Mouse (Mus musculus) heart, embryonic 10.5 days (tissue): ENCODE data around the gene Hyal3. TPM values are rescaled to one million over a fixed set of nuclear protein-coding genes. Genes with fewer than 3 reads are reported as not detected.

ENCODE experiments used
- DNase-seq: peaks from one replicate; pipeline ENCODE4 v3.0.0-alpha.2; 2017; ENCODE audit warnings: low spot score
- H3K27ac ChIP-seq: fragments of 300-500 bp; sonication (generic); 2 replicates; pipeline ENCODE4 v1.5.1; 2016; ENCODE audit warnings: mild to moderate bottlenecking
- H3K27me3 ChIP-seq: fragments of 300-500 bp; sonication (generic); 2 replicates; pipeline ENCODE4 v1.6.1; 2016; ENCODE audit warnings: mild to moderate bottlenecking; ENCODE audit not compliant: poor library complexity, insufficient read depth, severe bottlenecking
- H3K36me3 ChIP-seq: fragments of 300-500 bp; sonication (generic); 2 replicates; pipeline ENCODE4 v1.6.1; 2016; ENCODE audit warnings: mild to moderate bottlenecking, moderate library complexity
- H3K4me1 ChIP-seq: fragments of 300-500 bp; sonication (generic); 2 replicates; pipeline ENCODE4 v1.6.1; 2016; ENCODE audit warnings: mild to moderate bottlenecking
- H3K4me3 ChIP-seq: fragments of 300-500 bp; sonication (generic); 2 replicates; pipeline ENCODE4 v1.5.1; 2016; ENCODE audit warnings: mild to moderate bottlenecking, moderate library complexity
- H3K9me3 ChIP-seq: fragments of 300-500 bp; sonication (generic); 2 replicates; pipeline ENCODE4 v1.6.1; 2016; ENCODE audit warnings: mild to moderate bottlenecking, moderate library complexity
- WGBS: fragments of 180-500 bp; shearing (Covaris S2); methylation state at CpG from one replicate; pipeline ENCODE4 v1.1.7; 2016; 5-methylcytosine and 5-hydroxymethylcytosine counted together
- polyA plus RNA-seq: library from polyadenylated mRNA; unstranded; fragments of >200 nt; fragmentation: Nextera tagmentation; extraction: Ambion mirVana; gene quantifications from 2 replicates; pipeline ENCODE4 v1.2.1, GENCODE M21; 2016

Hyal3 gene
- polyA plus RNA-seq, 1 experiment from 2014 or later, result 0.36 TPM

DNA sequence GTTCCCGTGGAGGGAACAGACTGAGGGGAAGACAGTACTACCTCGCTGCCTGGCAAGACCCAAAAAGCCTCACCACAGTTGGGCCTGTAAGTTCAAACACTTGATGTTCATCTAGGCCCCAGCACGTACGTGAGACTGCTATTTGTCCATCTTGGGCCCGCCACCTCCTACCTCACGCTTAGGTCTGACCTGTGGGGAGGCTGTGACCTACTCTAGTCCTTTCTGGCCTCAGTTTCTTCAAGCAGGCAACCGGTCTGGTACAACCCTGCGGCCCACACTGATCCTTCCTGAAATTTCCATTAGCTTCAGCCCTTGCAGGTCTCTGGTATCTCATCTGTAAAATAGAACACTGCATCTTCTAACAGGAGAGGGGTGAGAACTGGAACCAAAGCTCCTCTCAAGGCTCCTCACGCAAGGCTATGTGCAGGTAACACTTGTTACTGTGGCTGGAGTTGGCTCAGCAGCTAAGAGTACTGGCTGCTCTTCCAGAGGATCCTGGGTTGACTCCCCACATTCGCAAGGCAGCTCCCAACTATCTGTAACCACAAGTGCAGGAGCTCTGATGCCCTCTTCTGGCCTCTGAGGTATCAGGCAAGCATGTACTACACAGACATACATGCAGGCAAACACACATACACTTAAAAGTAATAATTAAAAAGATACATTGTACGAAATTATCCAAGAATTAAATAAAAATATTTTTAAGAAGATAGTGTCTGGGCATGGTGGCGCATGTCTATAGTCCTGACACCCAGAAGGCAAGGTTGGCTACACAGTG is 44.9 kb downstream of the Hyal3 start:
- Histone ChIP-seq H3K9me3 (no peaks in the 10 kb centered on the region), H3K36me3 (peaks cover 57% of the 10 kb centered on the region), H3K4me1 (peaks cover 72% of the 10 kb centered on the region), H3K27ac (peak overlapping the region; percentile 90), H3K27me3 (no peaks in the 10 kb centered on the region), H3K4me3 (no peak overlapping the region)
- DNase-seq, result no peak
- WGBS, result 85% methylated on average over 12 of the region's 12 CpGs

DNA sequence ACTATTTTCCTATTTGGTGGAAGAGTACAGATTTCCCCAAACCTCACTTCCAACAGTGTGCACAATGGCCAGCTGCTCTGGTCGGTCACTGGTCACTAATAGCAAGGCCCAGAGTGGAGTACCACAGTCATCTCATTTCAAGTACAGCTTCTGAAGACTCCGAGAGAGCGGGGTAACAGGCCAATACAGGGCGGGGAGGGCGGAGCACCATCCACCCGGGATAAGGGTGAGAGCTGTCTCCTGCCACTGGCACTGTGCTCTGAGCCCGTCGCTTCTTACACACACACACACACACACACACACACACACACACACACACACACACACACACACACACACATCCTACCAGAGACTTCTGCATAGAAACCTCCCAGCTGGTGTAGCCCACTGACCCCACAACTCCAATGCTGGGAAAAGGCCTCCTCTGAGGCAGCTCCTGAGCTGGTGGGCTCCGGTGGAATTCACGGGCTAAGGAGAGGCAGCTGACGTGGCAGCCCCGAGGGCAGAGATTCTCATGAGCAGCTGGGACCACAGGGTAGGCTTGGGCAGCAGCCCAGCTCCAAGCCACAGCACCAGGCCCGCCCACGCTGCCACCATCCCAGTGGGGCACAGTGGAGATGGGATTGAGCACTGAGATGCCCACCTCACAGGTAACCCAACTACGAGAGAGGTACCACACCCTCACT is 45.7 kb downstream of the Hyal3 start:
- H3K27me3 ChIP-seq, result no peaks in the 10 kb centered on the region
- H3K4me1 ChIP-seq, result peaks cover 74% of the 10 kb centered on the region
- peak overlapping the region; percentile 42 for H3K4me3 ChIP-seq
- H3K9me3 ChIP-seq, result no peaks in the 10 kb centered on the region
- no peak for DNase-seq
- H3K36me3 ChIP-seq, result peaks cover 55% of the 10 kb centered on the region
- 51% methylated on average over 14 of the region's 15 CpGs for WGBS
- peak overlapping the region; percentile 90 for H3K27ac ChIP-seq

DNA sequence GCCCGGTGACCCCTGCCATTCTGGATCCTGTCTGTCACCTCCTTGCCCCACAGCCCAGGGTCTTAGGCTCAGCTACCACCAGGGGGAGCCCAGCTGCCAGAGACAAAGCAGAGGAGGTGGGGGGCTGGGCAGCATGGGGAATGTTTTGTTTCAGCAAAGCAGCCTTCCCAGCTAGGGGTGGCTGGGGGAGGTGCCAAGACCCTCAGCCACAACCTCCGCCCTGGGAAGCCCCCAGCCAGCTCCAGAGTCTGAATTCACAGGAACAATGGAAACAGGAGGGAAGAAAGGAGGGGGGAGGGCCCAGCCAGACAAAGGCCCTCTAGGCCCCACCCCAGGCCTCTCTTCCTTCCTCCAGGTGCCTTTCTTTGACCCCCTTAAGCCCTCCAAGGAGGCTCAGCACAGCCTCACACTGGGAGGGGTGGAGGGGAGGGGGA is 46.2 kb downstream of the Hyal3 start:
- Histone ChIP-seq H3K4me3 (peak overlapping the region; percentile 42), H3K4me1 (peaks cover 79% of the 10 kb centered on the region), H3K36me3 (peaks cover 57% of the 10 kb centered on the region), H3K27me3 (no peaks in the 10 kb centered on the region), H3K27ac (peak overlapping the region; percentile 90), H3K9me3 (no peaks in the 10 kb centered on the region)
- 0% methylated on average over 2 of the region's 2 CpGs for WGBS
- peak; percentile 92 for DNase-seq

DNA sequence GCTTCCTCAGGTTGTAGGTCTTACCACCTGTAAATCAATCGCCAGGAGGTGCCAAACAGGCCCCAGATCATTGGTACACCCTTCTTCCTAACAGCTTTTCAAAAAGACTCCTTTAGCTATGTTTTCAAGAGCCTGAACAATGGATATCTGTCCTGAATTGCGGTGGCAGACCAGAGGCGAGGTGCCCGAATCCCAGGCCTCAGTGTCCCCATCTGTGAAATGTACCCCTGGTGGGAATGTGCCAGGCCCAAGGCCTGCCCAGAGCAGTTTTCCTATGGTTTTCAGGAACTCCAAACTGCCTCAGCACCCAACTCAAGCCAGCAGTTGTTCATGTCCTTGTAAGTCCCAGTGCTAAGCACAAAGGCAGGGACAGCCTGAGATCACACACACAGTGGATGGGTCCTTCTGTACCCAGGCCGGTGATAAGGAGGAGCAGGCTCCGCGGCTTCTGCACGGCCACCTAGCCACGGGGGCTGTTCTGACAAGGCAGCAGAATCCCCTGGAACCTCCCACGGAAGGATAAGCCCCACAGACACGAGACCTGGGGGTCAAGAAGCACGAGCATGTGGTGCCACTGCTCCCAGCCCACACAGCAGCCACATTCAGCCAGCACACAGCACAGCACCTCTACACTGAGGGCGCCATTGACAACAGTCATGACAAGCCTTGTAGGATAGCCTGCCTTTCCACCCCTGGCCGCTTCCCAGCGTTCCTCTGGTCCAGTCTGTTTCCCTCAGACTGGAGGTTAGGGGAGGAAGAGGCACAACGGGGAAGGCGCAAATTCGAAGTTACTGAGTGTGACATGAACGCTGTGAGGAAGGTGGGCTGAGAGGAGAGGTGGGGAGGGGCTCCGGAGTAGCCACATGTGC is 47.0 kb downstream of the Hyal3 start:
- peaks cover 55% of the 10 kb centered on the region for H3K36me3 ChIP-seq
- no peaks in the 10 kb centered on the region for H3K9me3 ChIP-seq
- peak overlapping the region; percentile 90 for H3K27ac ChIP-seq
- H3K4me3 ChIP-seq, result peak overlapping the region; percentile 42
- H3K4me1 ChIP-seq, result peaks cover 87% of the 10 kb centered on the region
- WGBS, result 31% methylated on average over 20 of the region's 20 CpGs
- no peaks in the 10 kb centered on the region for H3K27me3 ChIP-seq
- no peak for DNase-seq

DNA sequence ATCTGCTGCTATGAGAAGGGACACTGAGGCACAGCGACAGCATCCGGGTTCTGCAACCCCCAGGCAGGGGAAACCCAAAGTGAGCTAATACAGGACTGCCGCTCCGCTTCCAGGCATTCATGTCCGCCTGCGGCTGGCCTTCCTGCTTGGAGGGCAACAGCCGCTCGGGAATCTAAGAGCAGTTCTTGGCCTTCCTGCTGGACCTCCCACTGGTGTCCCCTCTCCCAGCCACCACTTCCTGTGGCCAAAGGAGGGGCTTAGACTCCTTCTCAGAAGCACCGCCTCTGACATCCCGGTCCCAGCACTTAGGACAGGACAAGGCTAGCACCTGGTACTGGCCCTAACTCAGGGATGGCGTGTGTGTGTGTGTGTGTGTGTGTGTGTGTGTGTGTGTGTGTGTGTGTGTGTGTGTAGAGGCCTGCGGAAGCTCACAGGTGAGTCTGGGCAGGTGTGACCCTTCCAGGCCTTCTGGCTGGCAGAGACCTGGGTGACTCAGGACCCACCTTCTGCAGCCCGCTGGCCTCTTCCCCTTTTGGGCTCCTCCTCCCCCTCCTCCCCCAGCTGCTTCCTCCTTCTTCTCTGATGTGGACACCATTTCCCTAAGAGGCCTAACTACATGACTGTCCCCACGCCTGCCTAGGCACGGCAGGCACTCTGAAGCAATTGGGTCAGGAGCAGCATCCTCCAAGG is 48.2 kb downstream of the Hyal3 start:
- no peaks in the 10 kb centered on the region for H3K27me3 ChIP-seq
- H3K9me3 ChIP-seq, result no peaks in the 10 kb centered on the region
- no peak for DNase-seq
- H3K36me3 ChIP-seq, result peaks cover 45% of the 10 kb centered on the region
- H3K27ac ChIP-seq, result peak overlapping the region; percentile 90
- WGBS, result 44% methylated on average over 13 of the region's 15 CpGs
- peaks cover 94% of the 10 kb centered on the region for H3K4me1 ChIP-seq
- H3K4me3 ChIP-seq, result peak overlapping the region; percentile 42; the same call in 1 of the 2 replicates

DNA sequence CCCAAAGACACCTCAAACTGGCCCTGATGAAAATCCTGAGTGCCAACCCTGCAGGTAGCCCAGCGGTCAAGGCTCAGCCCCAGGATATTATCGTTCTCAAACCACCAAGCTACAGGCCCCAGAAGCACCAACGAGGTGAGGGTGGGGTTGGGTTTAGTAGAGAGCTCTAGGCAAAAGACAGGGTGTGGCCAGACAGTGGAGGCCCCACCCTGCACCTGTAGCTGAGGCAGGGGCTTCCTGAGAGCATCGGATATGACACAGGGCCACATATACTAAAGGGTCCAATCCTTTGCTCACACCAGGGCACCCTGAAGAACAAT is 48.8 kb downstream of the Hyal3 start:
- no peak for DNase-seq
- peaks cover 94% of the 10 kb centered on the region for H3K4me1 ChIP-seq
- H3K4me3 ChIP-seq, result peak overlapping the region; percentile 42; the same call in 1 of the 2 replicates
- H3K36me3 ChIP-seq, result peaks cover 40% of the 10 kb centered on the region
- no peaks in the 10 kb centered on the region for H3K9me3 ChIP-seq
- H3K27ac ChIP-seq, result peak overlapping the region; percentile 90
- WGBS, result 33% methylated on average over 4 of the region's 4 CpGs
- no peaks in the 10 kb centered on the region for H3K27me3 ChIP-seq

DNA sequence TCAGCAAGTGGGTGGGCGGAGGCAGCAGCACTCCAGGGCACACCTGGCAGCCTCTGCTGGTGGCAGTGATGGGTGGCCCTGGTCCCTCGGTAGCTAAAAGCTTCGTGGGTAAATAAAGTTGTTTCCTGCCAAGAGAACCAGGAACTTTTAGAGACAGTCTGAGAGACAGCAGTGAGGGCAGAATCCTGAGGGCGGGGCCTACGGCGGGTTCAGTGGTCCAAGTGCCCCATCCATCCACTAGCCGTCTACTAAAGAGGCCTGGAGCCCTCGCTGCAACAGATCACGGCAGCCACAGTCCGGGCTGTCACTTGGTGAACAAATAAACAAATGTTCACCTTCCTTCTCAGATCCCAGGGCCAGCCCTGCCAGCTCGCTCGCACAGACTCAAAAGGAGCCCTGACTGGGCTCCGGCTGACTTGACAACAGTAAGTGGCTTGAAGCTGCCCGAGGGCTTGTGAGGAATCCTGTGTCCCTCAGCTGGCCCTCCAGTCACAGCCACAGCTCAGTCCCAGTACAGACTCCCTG is 49.3 kb downstream of the Hyal3 start:
- Histone ChIP-seq H3K27me3 (no peaks in the 10 kb centered on the region), H3K27ac (peak overlapping the region; percentile 83), H3K9me3 (no peaks in the 10 kb centered on the region), H3K4me3 (peak overlapping the region; percentile 33), H3K4me1 (peaks cover 89% of the 10 kb centered on the region), H3K36me3 (peaks cover 34% of the 10 kb centered on the region)
- DNase-seq, result no peak
- 20% methylated on average over 14 of the region's 14 CpGs for WGBS

DNA sequence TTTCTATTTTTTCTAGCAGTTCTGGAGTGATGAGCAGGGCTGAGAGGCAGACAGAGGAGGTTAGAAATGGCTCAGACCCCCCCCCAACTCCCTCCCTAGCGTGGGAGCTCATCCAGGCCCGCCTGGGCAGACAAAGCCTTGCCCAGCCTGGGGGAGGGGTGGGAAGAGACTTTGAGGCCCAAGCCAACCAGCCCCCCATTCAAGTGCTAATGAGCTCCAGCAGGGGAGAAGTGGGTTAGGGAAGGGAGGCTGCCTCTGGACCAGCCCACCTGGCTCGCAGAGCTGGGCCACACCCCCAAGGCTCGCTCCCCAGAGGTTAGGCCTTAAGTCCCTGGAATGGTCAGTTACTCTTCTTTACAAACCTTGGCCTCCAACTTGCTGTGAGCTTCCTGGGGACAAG is 50.0 kb downstream of the Hyal3 start:
- no peak for DNase-seq
- peak overlapping the region; percentile 33 for H3K4me3 ChIP-seq
- H3K36me3 ChIP-seq, result peaks cover 28% of the 10 kb centered on the region
- 6% methylated on average over 4 of the region's 4 CpGs for WGBS
- H3K4me1 ChIP-seq, result peaks cover 88% of the 10 kb centered on the region
- H3K27me3 ChIP-seq, result no peaks in the 10 kb centered on the region
- no peaks in the 10 kb centered on the region for H3K9me3 ChIP-seq
- peak overlapping the region; percentile 83 for H3K27ac ChIP-seq

DNA sequence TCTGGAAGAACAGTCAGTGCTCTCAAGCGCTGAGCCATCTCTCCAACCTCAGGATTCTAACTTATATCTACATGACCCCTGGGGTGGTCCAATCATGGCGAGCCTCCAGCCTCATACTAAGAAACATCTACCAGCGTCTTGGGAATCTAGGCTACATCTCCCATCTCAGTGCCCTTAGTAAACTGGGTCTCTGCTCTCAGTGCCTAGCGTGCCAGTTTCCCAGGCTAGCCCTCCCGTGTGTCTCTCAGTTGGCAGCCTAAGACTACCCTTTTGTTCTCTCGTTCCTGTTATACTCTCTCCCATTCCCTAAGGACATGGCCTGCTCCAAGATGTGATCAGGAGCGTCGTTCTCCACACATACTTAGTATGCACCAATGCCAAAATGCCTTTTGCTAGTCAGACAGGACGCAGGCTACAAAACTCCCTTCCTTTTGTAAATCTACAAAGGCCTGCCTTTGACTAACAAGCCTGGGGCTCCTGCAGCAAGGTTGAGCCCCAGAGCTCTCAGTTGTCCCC is 50.8 kb downstream of the Hyal3 start:
- no peaks in the 10 kb centered on the region for H3K9me3 ChIP-seq
- H3K4me1 ChIP-seq, result peaks cover 92% of the 10 kb centered on the region
- H3K27me3 ChIP-seq, result no peaks in the 10 kb centered on the region
- DNase-seq, result no peak
- peak overlapping the region; percentile 83; the same call in 1 of the 2 replicates for H3K27ac ChIP-seq
- H3K36me3 ChIP-seq, result peaks cover 23% of the 10 kb centered on the region
- H3K4me3 ChIP-seq, result no peak overlapping the region
- WGBS, result 77% methylated on average over 9 of the region's 9 CpGs

DNA sequence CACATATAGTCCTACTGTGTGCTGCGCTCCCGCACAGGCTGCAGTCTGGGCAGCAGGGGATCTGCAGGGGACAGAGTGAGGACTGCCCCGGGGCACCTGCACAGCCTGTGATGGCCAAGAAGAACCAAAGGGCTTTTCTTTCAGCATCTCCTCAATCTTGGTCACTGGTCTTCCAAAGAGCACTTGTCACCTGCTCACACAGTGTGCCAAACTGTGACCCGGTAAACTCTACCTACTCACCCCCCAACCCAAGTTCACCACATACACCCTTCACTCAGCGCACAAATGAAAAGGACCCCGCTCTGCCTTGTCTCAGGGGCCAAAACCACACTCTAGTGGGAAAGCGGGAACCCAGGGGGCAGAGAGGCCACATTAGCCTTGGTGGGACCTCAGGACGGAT is 51.2 kb downstream of the Hyal3 start:
- peak overlapping the region; percentile 84; the same call in 1 of the 2 replicates for H3K4me3 ChIP-seq
- DNase-seq, result no peak
- peaks cover 90% of the 10 kb centered on the region for H3K4me1 ChIP-seq
- H3K36me3 ChIP-seq, result peaks cover 23% of the 10 kb centered on the region
- H3K9me3 ChIP-seq, result no peaks in the 10 kb centered on the region
- 93% methylated on average over 8 of the region's 8 CpGs for WGBS
- H3K27ac ChIP-seq, result peak overlapping the region; percentile 94; the same call in 1 of the 2 replicates
- H3K27me3 ChIP-seq, result no peaks in the 10 kb centered on the region

DNA sequence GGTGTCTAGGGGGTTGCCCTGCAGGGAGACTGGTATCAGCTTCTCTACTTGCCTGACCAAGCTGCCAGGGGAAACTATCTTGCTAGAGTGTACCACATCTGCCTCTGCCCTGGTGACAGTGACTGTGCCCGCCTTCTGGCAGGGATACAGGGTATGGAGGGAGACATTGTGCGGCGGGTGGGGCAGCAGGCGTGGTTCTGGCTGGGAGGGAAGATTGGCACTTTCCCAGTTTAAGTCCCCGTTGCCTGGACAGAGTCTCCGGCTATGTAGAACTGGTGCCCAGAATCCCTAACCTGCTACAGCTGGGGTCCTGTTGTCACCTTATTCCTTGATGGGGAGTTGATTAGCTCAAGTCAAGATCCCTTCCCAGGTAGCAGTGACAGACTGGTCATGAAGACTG is 51.9 kb downstream of the Hyal3 start:
- peak overlapping the region; percentile 84 for H3K4me3 ChIP-seq
- H3K27me3 ChIP-seq, result no peaks in the 10 kb centered on the region
- no peak for DNase-seq

More for the DNA sequence above, 51.9 kb downstream of the Hyal3 start:
- Histone ChIP-seq H3K27ac (peak overlapping the region; percentile 94; the same call in 1 of the 2 replicates), H3K36me3 (peaks cover 23% of the 10 kb centered on the region), H3K9me3 (no peaks in the 10 kb centered on the region), H3K4me1 (peaks cover 90% of the 10 kb centered on the region)
- 76% methylated on average over 6 of the region's 6 CpGs for WGBS
